Mouse (Mus musculus) cerebellum, adult 2 months (tissue): ENCODE data around the gene Pigt. TPM values are rescaled to one million over a fixed set of nuclear protein-coding genes. Genes with fewer than 3 reads are reported as not detected.

Experiments used
- DNase-seq, 2 experiments: peaks; one replicate each; pipeline ENCODE4 v3.0.0; 2021
- H3K27ac ChIP-seq: fragments of 200-500 bp; 2 replicates; pipeline ENCODE4 v1.5.1; 2012; ENCODE audit warnings: low read length, control low read depth, inconsistent platforms; ENCODE audit not compliant: insufficient read depth
- H3K27me3 ChIP-seq: fragments of 200-500 bp; 2 replicates; pipeline ENCODE4 v1.6.1; 2012; ENCODE audit warnings: inconsistent platforms, mild to moderate bottlenecking, low read length, moderate library complexity; ENCODE audit not compliant: control insufficient read depth, insufficient read depth
- H3K4me1 ChIP-seq: fragments of 200-500 bp; 2 replicates; pipeline ENCODE4 v1.6.1; 2011; ENCODE audit warnings: low read length; ENCODE audit not compliant: control insufficient read depth, insufficient read depth
- H3K4me3 ChIP-seq: fragments of 200-500 bp; replicated peaks from 2 replicates; pipeline ENCODE3; 2011; ENCODE audit warnings: mild to moderate bottlenecking, low read depth, low read length, control low read depth; ENCODE audit not compliant: insufficient read depth
- CTCF ChIP-seq: fragments of 200-500 bp; IDR thresholded peaks from 2 replicates; pipeline ENCODE4 v1.5.1; 2011; ENCODE audit warnings: low read depth, mild to moderate bottlenecking, control low read depth, low read length, moderate library complexity, borderline replicate concordance; ENCODE audit not compliant: insufficient read depth
- POLR2A ChIP-seq: fragments of 200-500 bp; IDR thresholded peaks from 2 replicates; pipeline ENCODE4 v1.6.1; 2011; ENCODE audit warnings: low read length, control low read depth, borderline replicate concordance; ENCODE audit not compliant: insufficient read depth
- WGBS: fragments of 180-500 bp; shearing (Covaris S2); methylation state at CpG from one replicate; pipeline ENCODE4 v1.1.7; 2018; 5-methylcytosine and 5-hydroxymethylcytosine counted together
- polyA plus RNA-seq: library from polyadenylated mRNA; depleted of rRNA; stranded (reverse); fragments of >200 nt; gene quantifications from 2 replicates; pipeline ENCODE4 v1.2.3, GENCODE M21; 2012

The Pigt gene
- polyA plus RNA-seq, 1 experiment = 109 TPM

- no peak for TF ChIP-seq POLR2A
- no peak for TF ChIP-seq CTCF
- H3K4me3 ChIP-seq = no peak overlapping the region
- no peaks in the 10 kb centered on the region for H3K27me3 ChIP-seq
- no peak overlapping the region for H3K27ac ChIP-seq
- 72% methylated on average over 19 of the region's 19 CpGs for WGBS
- DNase-seq = no peak
- H3K4me1 ChIP-seq = no peaks in the 10 kb centered on the region
Measured at GRCm38 (mm10) chr2:164507811-164508210, 10.5 kb downstream of the Pigt start.

GRCm38 (mm10) chr2:164510621-164511190, 13.4 kb downstream of the Pigt start:
- H3K4me3 ChIP-seq = no peak overlapping the region
- TF ChIP-seq CTCF (no peak), POLR2A (no peak)
- H3K27ac ChIP-seq = no peak overlapping the region
- DNase-seq = no peak
- no peaks in the 10 kb centered on the region for H3K4me1 ChIP-seq
- H3K27me3 ChIP-seq = no peaks in the 10 kb centered on the region
- WGBS = 42% methylated on average over 5 of the region's 5 CpGs

- Histone ChIP-seq H3K27me3 (no peaks in the 10 kb centered on the region), H3K4me3 (no peak overlapping the region), H3K27ac (no peak overlapping the region), H3K4me1 (no peaks in the 10 kb centered on the region)
- TF ChIP-seq CTCF (no peak), POLR2A (no peak)
- WGBS = 70% methylated on average over 12 of the region's 14 CpGs
- DNase-seq = no peak
Measured at GRCm38 (mm10) chr2:164512121-164512909, 15.0 kb downstream of the Pigt start.

- 65% methylated on average over 8 of the region's 8 CpGs for WGBS
- no peaks in the 10 kb centered on the region for H3K4me1 ChIP-seq
- no peak overlapping the region for H3K4me3 ChIP-seq
- TF ChIP-seq CTCF (no peak), POLR2A (no peak)
- no peak for DNase-seq
- no peaks in the 10 kb centered on the region for H3K27me3 ChIP-seq
- H3K27ac ChIP-seq = no peak overlapping the region
Measured at GRCm38 (mm10) chr2:164513389-164513788, 16.1 kb downstream of the Pigt start.

- DNase-seq = no peak
- Histone ChIP-seq H3K27ac (no peak overlapping the region), H3K4me1 (no peaks in the 10 kb centered on the region), H3K4me3 (no peak overlapping the region), H3K27me3 (no peaks in the 10 kb centered on the region)
- TF ChIP-seq CTCF (no peak), POLR2A (no peak)
- 83% methylated on average over 3 of the region's 3 CpGs for WGBS
Measured at GRCm38 (mm10) chr2:164514916-164515315, 17.6 kb downstream of the Pigt start.

- DNase-seq = no peak
- TF ChIP-seq CTCF (no peak), POLR2A (no peak)
- WGBS = 37% methylated on average over 9 of the region's 9 CpGs
- H3K4me3 ChIP-seq = no peak overlapping the region
- H3K27ac ChIP-seq = 0 out of 2 replicates have a peak overlapping the region, but pooled peaks have one; percentile 72
- H3K27me3 ChIP-seq = no peaks in the 10 kb centered on the region
- H3K4me1 ChIP-seq = no peaks in the 10 kb centered on the region
Measured at GRCm38 (mm10) chr2:164515897-164516296, 18.6 kb downstream of the Pigt start.

GRCm38 (mm10) chr2:164516592-164516991, 19.3 kb downstream of the Pigt start:
- H3K27ac ChIP-seq = peak overlapping the region; percentile 72; the same call in 1 of the 2 replicates
- H3K27me3 ChIP-seq = no peaks in the 10 kb centered on the region
- DNase-seq = no peak
- no peak overlapping the region for H3K4me3 ChIP-seq
- TF ChIP-seq POLR2A (no peak), CTCF (no peak)
- no peaks in the 10 kb centered on the region for H3K4me1 ChIP-seq
- 63% methylated on average over 11 of the region's 11 CpGs for WGBS
